Mouse (Mus musculus) 3T3-L1 (cell line): ENCODE measurements around the gene Tbc1d4.

ENCODE experiments used
- DNase-seq: peaks from one replicate; pipeline ENCODE4 v3.0.0-alpha.2; 2015; ENCODE audit warnings: low read depth, low spot score

Gene Tbc1d4

GRCm38 (mm10) chr14:101532090-101532695 lies 76.8 kb downstream of the Tbc1d4 start:
- no peak for DNase-seq

- no peak for DNase-seq
Observed at GRCm38 (mm10) chr14:101530455-101530854, 78.5 kb downstream of the Tbc1d4 start.

GRCm38 (mm10) chr14:101529194-101529593 lies 79.8 kb downstream of the Tbc1d4 start:
- no peak for DNase-seq

- DNase-seq = no peak
Observed at GRCm38 (mm10) chr14:101527420-101527996, 81.5 kb downstream of the Tbc1d4 start.

- DNase-seq = no peak
Observed at GRCm38 (mm10) chr14:101526478-101526877, 82.5 kb downstream of the Tbc1d4 start.

GRCm38 (mm10) chr14:101519964-101520363 lies 89.0 kb downstream of the Tbc1d4 start:
- no peak for DNase-seq

GRCm38 (mm10) chr14:101518259-101518658 lies 90.7 kb downstream of the Tbc1d4 start:
- no peak for DNase-seq

GRCm38 (mm10) chr14:101517801-101518200 lies 91.2 kb downstream of the Tbc1d4 start:
- no peak for DNase-seq

- DNase-seq = peak; percentile 72
Observed at GRCm38 (mm10) chr14:101517341-101517740, 91.7 kb downstream of the Tbc1d4 start.

- no peak for DNase-seq
Observed at GRCm38 (mm10) chr14:101516864-101517263, 92.1 kb downstream of the Tbc1d4 start.

GRCm38 (mm10) chr14:101516031-101516430 lies 93.0 kb downstream of the Tbc1d4 start:
- no peak for DNase-seq

- DNase-seq = no peak
Observed at GRCm38 (mm10) chr14:101515271-101515670, 93.7 kb downstream of the Tbc1d4 start.

- no peak for DNase-seq
Observed at GRCm38 (mm10) chr14:101514557-101514971, 94.4 kb downstream of the Tbc1d4 start.

GRCm38 (mm10) chr14:101513163-101513562 lies 95.8 kb downstream of the Tbc1d4 start:
- no peak for DNase-seq

- no peak for DNase-seq
Observed at GRCm38 (mm10) chr14:101511410-101511809, 97.6 kb downstream of the Tbc1d4 start.

- peak; percentile 6 for DNase-seq
Observed at GRCm38 (mm10) chr14:101510540-101511313, 98.3 kb downstream of the Tbc1d4 start.

GRCm38 (mm10) chr14:101509759-101510158 lies 99.2 kb downstream of the Tbc1d4 start:
- DNase-seq = peak; percentile 6

GRCm38 (mm10) chr14:101507956-101508355 lies 101.0 kb downstream of the Tbc1d4 start:
- DNase-seq = peak; percentile 6

GRCm38 (mm10) chr14:101507146-101507545 lies 101.8 kb downstream of the Tbc1d4 start:
- no peak for DNase-seq

GRCm38 (mm10) chr14:101505805-101506204 lies 103.2 kb downstream of the Tbc1d4 start:
- no peak for DNase-seq

GRCm38 (mm10) chr14:101504473-101505200 lies 104.4 kb downstream of the Tbc1d4 start:
- DNase-seq = no peak
